Mouse (Mus musculus) heart, postnatal 0 days (tissue): ENCODE measurements at regions not wholly inside any gene's neighbourhood (a gene's known extent, or its start where the extent isn't known, plus 50 kb on each side); places are given as distances from the start of the nearest gene placed in this dataset.
A peak's percentile ranks its signal among the peaks of the same experiment; 100 is the strongest.

ENCODE experiments used
- CTCF ChIP-seq: IDR thresholded peaks from 2 replicates; pipeline ENCODE4 v1.5.1; 2016; ENCODE audit warnings: antibody characterized with exemption, control low read depth, low read depth
- EP300 ChIP-seq: IDR thresholded peaks from 2 replicates; pipeline ENCODE4 v1.6.1; 2016; ENCODE audit warnings: antibody characterized with exemption, low read depth

DNA sequence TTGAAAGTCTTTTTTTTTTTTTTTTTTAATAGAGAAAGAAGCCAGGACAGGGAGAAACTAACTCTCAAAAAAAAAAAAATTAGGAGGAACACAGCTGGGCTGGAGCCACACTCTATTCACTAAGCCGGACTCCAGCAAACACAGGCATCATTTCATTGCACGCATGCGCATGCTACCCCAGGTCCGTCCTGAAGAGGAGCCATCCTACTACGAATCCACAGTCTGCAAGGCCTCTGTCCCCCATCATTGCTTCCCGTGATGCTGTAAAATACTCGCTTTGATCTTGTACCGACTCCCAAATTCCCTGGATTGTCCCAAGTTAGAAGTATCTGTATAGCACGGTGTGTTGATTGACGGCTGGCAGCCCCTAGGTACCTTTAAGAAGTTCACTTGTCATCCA lies 351.7 kb downstream of the Zfp536 start:
- TF ChIP-seq CTCF (peak; percentile 22), EP300 (no peak)
